Mouse (Mus musculus) midbrain, embryonic 12.5 days (tissue): ENCODE results near the gene Gsk3b. TPM values are rescaled to one million over a fixed set of nuclear protein-coding genes. Genes with fewer than 3 reads are reported as not detected.

ENCODE experiments used
- ATAC-seq: fragments of 200-750 bp; cut with Nextera tagmentation; 2 replicates; pipeline ENCODE4 v1.8.0; 2017; ENCODE audit warnings: low read depth, moderate TSS enrichment, moderate library complexity; ENCODE audit not compliant: low FRiP score
- H3K27ac ChIP-seq: fragments of 300-500 bp; sonication (generic); replicated peaks from 2 replicates; pipeline ENCODE4 v1.5.1; 2016; ENCODE audit warnings: mild to moderate bottlenecking
- H3K27me3 ChIP-seq: fragments of 300-500 bp; sonication (generic); 2 replicates; pipeline ENCODE4 v1.6.1; 2016; ENCODE audit warnings: mild to moderate bottlenecking
- H3K36me3 ChIP-seq: fragments of 300-500 bp; sonication (generic); 2 replicates; pipeline ENCODE4 v1.6.1; 2016
- H3K4me1 ChIP-seq: fragments of 300-500 bp; sonication (generic); 2 replicates; pipeline ENCODE4 v1.6.1; 2016
- H3K4me2 ChIP-seq: fragments of 300-500 bp; sonication (generic); replicated peaks from 2 replicates; pipeline ENCODE4 v1.6.1; 2016; ENCODE audit warnings: mild to moderate bottlenecking, moderate library complexity
- H3K4me3 ChIP-seq: fragments of 300-500 bp; sonication (generic); 2 replicates; pipeline ENCODE4 v1.5.1; 2016; ENCODE audit warnings: mild to moderate bottlenecking
- H3K9ac ChIP-seq: fragments of 300-500 bp; sonication (generic); replicated peaks from 2 replicates; pipeline ENCODE4 v1.6.1; 2016; ENCODE audit warnings: mild to moderate bottlenecking, moderate library complexity
- H3K9me3 ChIP-seq: fragments of 300-500 bp; sonication (generic); 2 replicates; pipeline ENCODE4 v1.6.1; 2016; ENCODE audit warnings: mild to moderate bottlenecking
- WGBS: fragments of 180-500 bp; shearing (Covaris S2); methylation state at CpG from one replicate; pipeline ENCODE4 v1.1.7; 2016; 5-methylcytosine and 5-hydroxymethylcytosine counted together
- polyA plus RNA-seq: library from polyadenylated mRNA; unstranded; fragments of >200 nt; fragmentation: Nextera tagmentation; extraction: Ambion mirVana; gene quantifications from 2 replicates; pipeline ENCODE4 v1.2.1, GENCODE M21; 2016

Gene Gsk3b
- polyA plus RNA-seq, 1 experiment from 2014 or later: 145 TPM

DNA sequence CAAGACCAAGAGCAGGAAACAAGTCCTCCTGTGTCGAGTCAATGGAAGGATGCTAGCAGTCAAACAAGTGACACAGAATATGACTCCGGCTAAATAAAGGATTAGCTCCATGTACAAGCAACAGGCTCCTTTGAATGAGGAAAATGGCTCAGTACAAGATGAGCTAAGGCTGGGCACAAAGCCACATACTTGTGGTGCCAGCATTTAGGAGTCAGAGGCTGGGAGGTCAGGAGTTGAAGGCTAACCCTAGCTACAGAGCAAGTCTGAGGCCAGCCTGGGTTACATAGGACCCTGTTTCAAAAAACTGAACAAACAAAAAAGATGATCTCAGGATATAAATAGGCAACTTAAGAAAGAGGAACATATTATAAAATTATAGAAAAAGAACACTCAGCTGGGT, 201.3 kb downstream of the Gsk3b start:
- 80% methylated on average over 2 of the region's 2 CpGs for WGBS
- ATAC-seq: no peak
- Histone ChIP-seq H3K27ac (no peak overlapping the region), H3K9me3 (no peaks in the 10 kb centered on the region), H3K4me3 (no peak overlapping the region), H3K36me3 (no peaks in the 10 kb centered on the region), H3K9ac (no peak overlapping the region), H3K4me1 (no peaks in the 10 kb centered on the region), H3K4me2 (no peak overlapping the region), H3K27me3 (no peaks in the 10 kb centered on the region)

DNA sequence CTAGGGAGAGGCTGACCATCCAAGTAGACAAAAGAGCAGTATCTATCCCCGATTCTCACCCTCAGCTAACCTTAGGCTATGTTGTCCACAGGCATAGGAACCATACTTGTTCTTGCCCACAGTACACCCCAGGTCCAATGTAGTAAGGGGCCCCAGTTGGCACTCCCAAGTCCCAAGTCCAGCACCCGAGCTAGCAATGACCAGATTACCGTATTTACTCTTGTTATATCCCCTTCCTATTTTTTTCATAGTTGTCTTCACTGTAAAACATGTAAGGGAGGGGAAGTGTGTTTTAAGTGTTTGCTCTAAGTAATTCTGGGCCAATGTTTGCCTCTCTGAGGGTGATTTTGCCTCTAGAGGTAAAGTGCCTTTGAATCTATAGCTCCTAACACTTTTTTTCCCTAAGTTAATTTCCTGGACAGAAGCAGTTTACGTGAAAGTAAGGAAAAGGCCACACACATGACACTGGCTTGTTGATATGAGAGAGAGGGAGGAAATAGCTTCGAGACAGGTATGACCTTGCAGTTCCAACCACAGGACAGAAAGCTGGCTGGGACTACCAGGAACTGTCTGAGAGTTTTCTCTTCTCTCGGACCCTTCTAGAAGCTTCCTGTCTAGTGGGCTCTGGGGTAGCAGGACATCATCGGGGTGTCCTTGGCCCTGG, 206.0 kb downstream of the Gsk3b start, which contains the start of gene Nr1i2:
Nr1i2 (minus strand) TSS at position 140 of the 664 bp plus-strand sequence.
- Histone ChIP-seq H3K9ac (no peak within 1 kb of the TSS), H3K4me3 (no peak within 1 kb of the TSS), H3K27ac (no peak within 1 kb of the TSS), H3K27me3 (no peaks in the 10 kb centered on the region), H3K4me2 (no peak within 1 kb of the TSS), H3K9me3 (no peaks in the 10 kb centered on the region), H3K36me3 (no peaks in the 10 kb centered on the region), H3K4me1 (no peaks in the 10 kb centered on the region)
- 74% methylated on average over 7 of the region's 7 CpGs for WGBS
- ATAC-seq: no peak

DNA sequence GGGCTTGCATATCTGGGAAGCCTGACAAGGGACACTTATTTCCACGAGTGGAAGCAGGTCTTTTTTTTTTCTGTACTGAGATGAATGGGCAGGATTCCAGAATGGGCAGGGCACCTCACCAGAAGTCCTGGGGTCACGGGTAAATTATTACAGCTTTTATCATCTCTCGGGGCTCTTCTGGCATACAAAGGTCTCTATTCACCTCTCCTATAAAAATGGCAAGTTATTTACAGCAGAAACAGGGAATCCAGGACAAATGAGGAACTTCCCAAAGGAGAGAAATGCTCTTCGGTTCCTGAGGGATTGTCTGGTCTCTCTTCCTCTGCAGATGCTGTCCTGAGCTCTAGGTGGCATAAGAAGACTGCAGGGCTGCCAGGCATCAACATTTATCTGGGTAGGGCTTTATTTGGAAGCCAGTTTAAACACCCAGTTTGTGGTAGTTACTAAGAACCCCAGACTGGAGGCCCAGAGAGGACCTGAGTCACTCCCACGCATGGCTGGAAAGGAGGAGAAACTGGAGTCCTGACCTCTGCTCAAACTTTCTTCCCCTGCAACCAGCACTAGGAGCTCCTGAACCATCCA, 206.6 kb downstream of the Gsk3b start:
- Histone ChIP-seq H3K9ac (no peak overlapping the region), H3K4me2 (no peak overlapping the region), H3K4me3 (no peak overlapping the region), H3K27me3 (no peaks in the 10 kb centered on the region), H3K9me3 (no peaks in the 10 kb centered on the region), H3K4me1 (no peaks in the 10 kb centered on the region), H3K36me3 (no peaks in the 10 kb centered on the region), H3K27ac (no peak overlapping the region)
- ATAC-seq: no peak
- 59% methylated on average over 5 of the region's 5 CpGs for WGBS

Other genes starting within 250 kb of the Gsk3b start
- gene Gm36028, start 227.9 kb upstream of the Gsk3b start, polyA plus RNA-seq: 0.27 and 0.63 TPM in 2 replicates
- gene Lrrc58, start 220.6 kb upstream of the Gsk3b start, polyA plus RNA-seq: 53.8 and 59.2 TPM in 2 replicates
- 6.8 and 7.7 TPM in 2 replicates for gene Gpr156, start 172.5 kb upstream of the Gsk3b start, polyA plus RNA-seq
- gene Nr1i2, start 205.8 kb downstream of the Gsk3b start, polyA plus RNA-seq: not detected in 2 replicates